Mouse (Mus musculus) midbrain, embryonic 14.5 days (tissue): ENCODE results near the gene Eif2s1. TPM values are rescaled to one million over a fixed set of nuclear protein-coding genes. Genes with fewer than 3 reads are reported as not detected.

Experiments used
- ATAC-seq: fragments of 200-750 bp; cut with Nextera tagmentation; 2 replicates; pipeline ENCODE4 v1.8.0; 2017; ENCODE audit warnings: moderate number of reproducible peaks, moderate library complexity; ENCODE audit not compliant: low FRiP score, low TSS enrichment
- DNase-seq: peaks from one replicate; pipeline ENCODE4 v3.0.0-alpha.2; 2015
- H3K27ac ChIP-seq: fragments of 300-500 bp; sonication (generic); replicated peaks from 2 replicates; pipeline ENCODE4 v1.5.1; 2014; ENCODE audit warnings: mild to moderate bottlenecking, low read depth, low read length, moderate library complexity
- H3K27me3 ChIP-seq: fragments of 300-500 bp; sonication (generic); 2 replicates; pipeline ENCODE4 v1.6.1; 2014; ENCODE audit warnings: low read length, control low read depth, mixed read lengths; ENCODE audit not compliant: control insufficient read depth, insufficient read depth
- H3K36me3 ChIP-seq: fragments of 300-500 bp; sonication (generic); 2 replicates; pipeline ENCODE4 v1.6.1; 2014; ENCODE audit warnings: low read length, control low read depth; ENCODE audit not compliant: control insufficient read depth, insufficient read depth
- H3K4me1 ChIP-seq: fragments of 300-500 bp; sonication (generic); 2 replicates; pipeline ENCODE4 v1.6.1; 2014; ENCODE audit warnings: mild to moderate bottlenecking, antibody characterized with exemption, low read length, control low read depth; ENCODE audit not compliant: control insufficient read depth, insufficient read depth
- H3K4me2 ChIP-seq: fragments of 300-500 bp; sonication (generic); 2 replicates; pipeline ENCODE4 v1.6.1; 2014; ENCODE audit warnings: mild to moderate bottlenecking, low read length, moderate library complexity
- H3K4me3 ChIP-seq: fragments of 300-500 bp; sonication (generic); replicated peaks from 2 replicates; pipeline ENCODE4 v1.5.1; 2014; ENCODE audit warnings: low read depth, low read length
- H3K9ac ChIP-seq: fragments of 300-500 bp; sonication (generic); replicated peaks from 2 replicates; pipeline ENCODE4 v1.6.1; 2014; ENCODE audit warnings: mild to moderate bottlenecking, low read length, moderate library complexity
- H3K9me3 ChIP-seq: fragments of 300-500 bp; sonication (generic); 2 replicates; pipeline ENCODE4 v1.6.1; 2016; ENCODE audit warnings: low read length, control low read depth, mixed read lengths; ENCODE audit not compliant: control insufficient read depth
- WGBS: fragments of 180-500 bp; shearing (Covaris S2); extraction: QIAGEN DNeasy Blood & Tissue Kit; methylation state at CpG from one replicate; pipeline ENCODE4 v1.1.7; 2014; 5-methylcytosine and 5-hydroxymethylcytosine counted together
- polyA plus RNA-seq: library from polyadenylated mRNA; unstranded; fragments of >200 nt; fragmentation: Nextera tagmentation; extraction: Ambion mirVana; gene quantifications from 2 replicates; pipeline ENCODE4 v1.2.1, GENCODE M21; 2014

Eif2s1 gene
- polyA plus RNA-seq, 1 experiment from 2014 or later, result 143 TPM

- H3K27ac ChIP-seq, result no peak overlapping the region
- H3K9ac ChIP-seq, result no peak overlapping the region
- peaks cover 32% of the 10 kb centered on the region for H3K36me3 ChIP-seq
- ATAC-seq, result no peak
- no peak overlapping the region for H3K4me3 ChIP-seq
- no peaks in the 10 kb centered on the region for H3K9me3 ChIP-seq
- 88% methylated on average over 1 of the region's 1 CpGs for WGBS
- peaks cover 3% of the 10 kb centered on the region for H3K4me1 ChIP-seq
- H3K27me3 ChIP-seq, result no peaks in the 10 kb centered on the region
- H3K4me2 ChIP-seq, result no peak overlapping the region
- no peak for DNase-seq
Observed at GRCm38 (mm10) chr12:78868115-78868514, 6.5 kb downstream of the Eif2s1 start.

- no peaks in the 10 kb centered on the region for H3K27me3 ChIP-seq
- no peaks in the 10 kb centered on the region for H3K4me1 ChIP-seq
- 97% methylated on average over 3 of the region's 3 CpGs for WGBS
- no peaks in the 10 kb centered on the region for H3K9me3 ChIP-seq
- ATAC-seq (no peak), DNase-seq (no peak)
- H3K9ac ChIP-seq, result no peak overlapping the region
- H3K36me3 ChIP-seq, result peaks cover 60% of the 10 kb centered on the region
- H3K4me2 ChIP-seq, result no peak overlapping the region
- no peak overlapping the region for H3K27ac ChIP-seq
- H3K4me3 ChIP-seq, result no peak overlapping the region
Observed at GRCm38 (mm10) chr12:78874581-78874980, 13.0 kb downstream of the Eif2s1 start.

DNA sequence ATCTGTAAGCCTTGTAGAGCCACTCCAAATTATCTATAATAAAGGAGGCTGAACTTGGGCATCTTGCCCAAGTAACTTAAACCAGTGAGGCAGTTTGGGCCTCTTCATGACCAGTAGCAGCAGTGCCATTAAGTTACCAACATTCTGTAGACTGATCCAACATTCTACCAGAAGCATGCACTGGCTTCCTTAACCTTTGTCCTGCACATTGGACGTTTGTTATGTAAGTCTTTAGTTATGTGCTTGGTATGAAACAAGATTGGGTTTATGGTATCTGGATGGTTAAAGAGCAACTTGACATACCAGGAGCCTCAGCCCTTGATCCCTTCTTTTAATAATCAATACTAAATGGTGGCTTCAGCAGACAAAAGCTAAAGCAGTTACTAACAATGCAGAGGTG lies 28.4 kb downstream of the Eif2s1 start:
- H3K9ac ChIP-seq, result no peak overlapping the region
- H3K27me3 ChIP-seq, result no peaks in the 10 kb centered on the region
- ATAC-seq, result no peak
- H3K4me1 ChIP-seq, result no peaks in the 10 kb centered on the region
- DNase-seq, result no peak
- WGBS, result 93% methylated on average over 1 of the region's 1 CpGs
- no peak overlapping the region for H3K27ac ChIP-seq
- H3K9me3 ChIP-seq, result no peaks in the 10 kb centered on the region
- no peak overlapping the region for H3K4me3 ChIP-seq
- peaks cover 25% of the 10 kb centered on the region for H3K36me3 ChIP-seq
- H3K4me2 ChIP-seq, result no peak overlapping the region

GRCm38 (mm10) chr12:78891149-78891548 lies 29.5 kb downstream of the Eif2s1 start:
- 95% methylated on average over 2 of the region's 2 CpGs for WGBS
- peaks cover 14% of the 10 kb centered on the region for H3K36me3 ChIP-seq
- no peak overlapping the region for H3K4me2 ChIP-seq
- H3K4me1 ChIP-seq, result no peaks in the 10 kb centered on the region
- no peak overlapping the region for H3K27ac ChIP-seq
- ATAC-seq, result no peak
- H3K27me3 ChIP-seq, result no peaks in the 10 kb centered on the region
- no peaks in the 10 kb centered on the region for H3K9me3 ChIP-seq
- H3K9ac ChIP-seq, result no peak overlapping the region
- no peak overlapping the region for H3K4me3 ChIP-seq
- DNase-seq, result no peak

- ATAC-seq (no peak), DNase-seq (no peak)
- Histone ChIP-seq H3K9ac (no peak overlapping the region), H3K4me3 (no peak overlapping the region), H3K9me3 (no peaks in the 10 kb centered on the region), H3K4me1 (no peaks in the 10 kb centered on the region), H3K27me3 (no peaks in the 10 kb centered on the region), H3K36me3 (no peaks in the 10 kb centered on the region), H3K4me2 (no peak overlapping the region), H3K27ac (no peak overlapping the region)
- 95% methylated on average over 1 of the region's 1 CpGs for WGBS
Observed at GRCm38 (mm10) chr12:78897861-78898260, 36.2 kb downstream of the Eif2s1 start.

- H3K27ac ChIP-seq, result no peak overlapping the region
- H3K27me3 ChIP-seq, result 0 out of 2 replicates have a peak, but pooled peaks cover 4% of the 10 kb centered on the region
- no peak overlapping the region for H3K4me2 ChIP-seq
- no peaks in the 10 kb centered on the region for H3K36me3 ChIP-seq
- H3K9me3 ChIP-seq, result no peaks in the 10 kb centered on the region
- H3K4me1 ChIP-seq, result no peaks in the 10 kb centered on the region
- H3K4me3 ChIP-seq, result no peak overlapping the region
- DNase-seq (no peak), ATAC-seq (no peak)
- no peak overlapping the region for H3K9ac ChIP-seq
- WGBS, result 87% methylated on average over 5 of the region's 5 CpGs
Observed at GRCm38 (mm10) chr12:78901467-78901866, 39.8 kb downstream of the Eif2s1 start.

- WGBS, result 81% methylated on average over 4 of the region's 4 CpGs
Observed at GRCm38 (mm10) chr12:78903313-78903712, 41.7 kb downstream of the Eif2s1 start.

GRCm38 (mm10) chr12:78904499-78904898 lies 42.9 kb downstream of the Eif2s1 start:
- Histone ChIP-seq H3K9ac (no peak overlapping the region), H3K27ac (no peak overlapping the region), H3K4me3 (no peak overlapping the region), H3K36me3 (no peaks in the 10 kb centered on the region), H3K27me3 (peaks cover 24% of the 10 kb centered on the region; the same call in 1 of the 2 replicates), H3K4me2 (no peak overlapping the region), H3K4me1 (peaks cover 9% of the 10 kb centered on the region; the same call in 1 of the 2 replicates), H3K9me3 (no peaks in the 10 kb centered on the region)
- DNase-seq, result no peak
- no peak for ATAC-seq
- WGBS, result 86% methylated on average over 7 of the region's 7 CpGs

More at GRCm38 (mm10) chr12:78903313-78903712, 41.7 kb downstream of the Eif2s1 start:
- Histone ChIP-seq H3K27ac (no peak overlapping the region), H3K4me2 (no peak overlapping the region), H3K36me3 (no peaks in the 10 kb centered on the region), H3K9me3 (no peaks in the 10 kb centered on the region), H3K4me3 (no peak overlapping the region), H3K4me1 (peaks cover 9% of the 10 kb centered on the region; the same call in 1 of the 2 replicates), H3K9ac (no peak overlapping the region), H3K27me3 (peaks cover 15% of the 10 kb centered on the region; the same call in 1 of the 2 replicates)
- ATAC-seq, result no peak
- no peak for DNase-seq

- peak within 1 kb of the TSS; percentile 85 for H3K4me2 ChIP-seq
- peaks cover 44% of the 10 kb centered on the region for H3K27me3 ChIP-seq
Observed at GRCm38 (mm10) chr12:78906707-78907162, 45.1 kb downstream of the Eif2s1 start, which contains the start of gene Plek2. Gene Plek2, minus strand, starts transcription at chr12:78906964.

More at GRCm38 (mm10) chr12:78906707-78907162, 45.1 kb downstream of the Eif2s1 start, which contains the start of gene Plek2:
- H3K27ac ChIP-seq, result no peak within 1 kb of the TSS
- ATAC-seq (no peak), DNase-seq (peak; percentile 77)
- no peaks in the 10 kb centered on the region for H3K9me3 ChIP-seq
- H3K9ac ChIP-seq, result peak within 1 kb of the TSS; percentile 48; the same call in 1 of the 2 replicates
- 2% methylated on average over 38 of the region's 38 CpGs for WGBS
- H3K4me3 ChIP-seq, result peak within 1 kb of the TSS; percentile 39
- H3K4me1 ChIP-seq, result peaks cover 12% of the 10 kb centered on the region
- no peaks in the 10 kb centered on the region for H3K36me3 ChIP-seq
